Mouse (Mus musculus) brain, embryonic 14.5 days (tissue): ENCODE data around the gene Rbm42.

Experiments
- CTCF ChIP-seq: fragments of 200-500 bp; IDR thresholded peaks from 2 replicates; pipeline ENCODE4 v1.5.1; 2012; ENCODE audit warnings: inconsistent platforms, mild to moderate bottlenecking, moderate library complexity, borderline replicate concordance; ENCODE audit not compliant: insufficient read depth, insufficient read length; ENCODE audit errors: extremely low read depth
- POLR2A ChIP-seq: fragments of 200-500 bp; IDR thresholded peaks from 2 replicates; pipeline ENCODE4 v1.6.1; 2012; ENCODE audit warnings: mild to moderate bottlenecking, inconsistent platforms, borderline replicate concordance; ENCODE audit not compliant: poor library complexity, insufficient read depth, insufficient read length, severe bottlenecking; ENCODE audit errors: extremely low read depth

- TF ChIP-seq CTCF (no peak), POLR2A (no peak)
These were observed 13.7 kb downstream of the Rbm42 start for GRCm38 (mm10) chr7:30636395-30636794.
